Mouse (Mus musculus) CH12.LX (cell line): ENCODE results near the gene Capza1. TPM values are rescaled to one million over a fixed set of nuclear protein-coding genes. Genes with fewer than 3 reads are reported as not detected.

ENCODE experiments used
- DNase-seq: peaks from one replicate; pipeline ENCODE4 v3.0.0-alpha.2; 2013; ENCODE audit errors: extremely low read depth
- H3K27ac ChIP-seq: 2 replicates; pipeline ENCODE4 v1.5.1; 2012; ENCODE audit warnings: low read depth, mild to moderate bottlenecking, control low read depth, moderate library complexity; ENCODE audit not compliant: insufficient read depth
- H3K27me3 ChIP-seq: replicated peaks from 2 replicates; pipeline ENCODE3; 2012; ENCODE audit warnings: inconsistent platforms
- H3K36me3 ChIP-seq, 2 experiments: replicated peaks in 1 of 2; 2 replicates each; pipeline versions ENCODE3 to v1.6.1; 2012; ENCODE audit warnings: inconsistent platforms in 1 of 2, low read length in 1 of 2, mild to moderate bottlenecking in 1 of 2, mixed read lengths in 1 of 2, moderate library complexity in 1 of 2; ENCODE audit not compliant: control insufficient read depth in 1 of 2, insufficient read depth in 1 of 2
- H3K4me1 ChIP-seq, 2 experiments: 2 replicates each; pipeline ENCODE4 v1.6.1; 2012; ENCODE audit warnings: inconsistent platforms in 1 of 2, moderate library complexity in 1 of 2; ENCODE audit not compliant: insufficient read depth in 2 of 2, control insufficient read depth in 1 of 2
- H3K4me2 ChIP-seq: 2 replicates; pipeline ENCODE4 v1.6.1; 2012; ENCODE audit warnings: low read depth, mild to moderate bottlenecking, control low read depth; ENCODE audit not compliant: poor library complexity, insufficient read depth, severe bottlenecking
- H3K4me3 ChIP-seq, 3 experiments: fragments of 150-350 bp in 1 of 3; sonication (generic) in 1 of 3; replicated peaks in 1 of 3; 2 replicates each; pipeline versions ENCODE3 to v1.5.1; 2011 to 2012; ENCODE audit warnings: low read depth in 2 of 3, low read length in 2 of 3, mild to moderate bottlenecking in 2 of 3, moderate library complexity in 2 of 3, control low read depth in 1 of 3, improper control_type of control experiment in 1 of 3, inconsistent platforms in 1 of 3, mixed read lengths in 1 of 3; ENCODE audit not compliant: poor library complexity in 1 of 3
- H3K79me2 ChIP-seq: replicated peaks from 2 replicates; pipeline ENCODE4 v1.6.1; 2012; ENCODE audit warnings: mild to moderate bottlenecking, moderate library complexity; ENCODE audit not compliant: control insufficient read depth, poor library complexity, insufficient read depth, severe bottlenecking; ENCODE audit errors: extremely low read depth
- H3K9ac ChIP-seq: 2 replicates; pipeline ENCODE4 v1.6.1; 2012; ENCODE audit warnings: low read depth, mild to moderate bottlenecking, control low read depth, moderate library complexity; ENCODE audit not compliant: insufficient read depth
- H3K9me3 ChIP-seq: replicated peaks from 2 replicates; pipeline ENCODE3; 2012; ENCODE audit warnings: low read length, inconsistent platforms, mixed read lengths
- BHLHE40 ChIP-seq: IDR thresholded peaks from 2 replicates; pipeline ENCODE4 v1.6.1; 2011; ENCODE audit warnings: mild to moderate bottlenecking, low read depth, low read length, improper control_type of control experiment
- CHD1 ChIP-seq: IDR thresholded peaks from 2 replicates; pipeline ENCODE4 v1.6.1; 2012; ENCODE audit warnings: low read depth, low read length, improper control_type of control experiment, inconsistent platforms
- CHD2 ChIP-seq: IDR thresholded peaks from 2 replicates; pipeline ENCODE4 v1.6.1; 2011; ENCODE audit warnings: low read length, improper control_type of control experiment
- CTCF ChIP-seq, 2 experiments: IDR thresholded peaks in 1 of 2; conservative IDR thresholded peaks in 1 of 2; 2 replicates each; pipeline ENCODE4 v1.5.1; 2011 to 2012; ENCODE audit warnings: low read depth in 2 of 2, low read length in 2 of 2, improper control_type of control experiment in 1 of 2, inconsistent platforms in 1 of 2, mild to moderate bottlenecking in 1 of 2, moderate library complexity in 1 of 2
- ELF1 ChIP-seq: IDR thresholded peaks from 2 replicates; pipeline ENCODE4 v1.6.1; 2014; ENCODE audit warnings: low read depth, mild to moderate bottlenecking, inconsistent platforms, low read length, improper control_type of control experiment
- GABPA ChIP-seq: IDR thresholded peaks from 2 replicates; pipeline ENCODE4 v1.6.1; 2012; ENCODE audit warnings: low read depth, low read length, improper control_type of control experiment, inconsistent platforms; ENCODE audit not compliant: insufficient replicate concordance
- HCFC1 ChIP-seq: IDR thresholded peaks from 2 replicates; pipeline ENCODE4 v1.6.1; 2012; ENCODE audit warnings: low read depth, mild to moderate bottlenecking, inconsistent platforms, low read length, improper control_type of control experiment
- JUND ChIP-seq: conservative IDR thresholded peaks from 2 replicates; pipeline ENCODE4 v1.6.1; 2011; ENCODE audit warnings: low read depth, low read length, improper control_type of control experiment
- KAT2A ChIP-seq: IDR thresholded peaks from 2 replicates; pipeline ENCODE4 v1.6.1; 2012; ENCODE audit warnings: low read length, improper control_type of control experiment, inconsistent platforms; ENCODE audit not compliant: insufficient replicate concordance
- MAZ ChIP-seq: IDR thresholded peaks from 2 replicates; pipeline ENCODE4 v1.6.1; 2012; ENCODE audit warnings: low read depth, mild to moderate bottlenecking, inconsistent platforms, low read length, improper control_type of control experiment, moderate library complexity
- MEF2A ChIP-seq: IDR thresholded peaks from 2 replicates; pipeline ENCODE4 v1.6.1; 2014; ENCODE audit warnings: low read depth, mild to moderate bottlenecking, inconsistent platforms, low read length, improper control_type of control experiment, borderline replicate concordance
- MXI1 ChIP-seq: IDR thresholded peaks from 2 replicates; pipeline ENCODE4 v1.6.1; 2011; ENCODE audit warnings: mild to moderate bottlenecking, low read depth, low read length, improper control_type of control experiment
- MYC ChIP-seq: IDR thresholded peaks from 2 replicates; pipeline ENCODE4 v1.6.1; 2011; ENCODE audit warnings: low read depth, mild to moderate bottlenecking, improper control_type of control experiment, low read length
- NELFE ChIP-seq: IDR thresholded peaks from 2 replicates; pipeline ENCODE4 v1.6.1; 2011; ENCODE audit warnings: low read depth, low read length, improper control_type of control experiment
- NRF1 ChIP-seq: IDR thresholded peaks from 2 replicates; pipeline ENCODE4 v1.6.1; 2014; ENCODE audit warnings: low read depth, mild to moderate bottlenecking, inconsistent platforms, low read length, improper control_type of control experiment, moderate library complexity
- PAX5 ChIP-seq: IDR thresholded peaks from 2 replicates; pipeline ENCODE4 v1.6.1; 2012; ENCODE audit warnings: low read length, inconsistent platforms, mixed read lengths
- POLR2A ChIP-seq: IDR thresholded peaks from 2 replicates; pipeline ENCODE4 v1.6.1; 2011; ENCODE audit warnings: low read depth, mild to moderate bottlenecking, improper control_type of control experiment, low read length
- RAD21 ChIP-seq: IDR thresholded peaks from 2 replicates; pipeline ENCODE4 v1.6.1; 2011; ENCODE audit warnings: low read depth, mild to moderate bottlenecking, low read length, improper control_type of control experiment, moderate library complexity
- RCOR1 ChIP-seq: conservative IDR thresholded peaks from 2 replicates; pipeline ENCODE4 v1.6.1; 2012; ENCODE audit warnings: low read depth, mild to moderate bottlenecking, inconsistent platforms, low read length, improper control_type of control experiment
- SIN3A ChIP-seq: IDR thresholded peaks from 2 replicates; pipeline ENCODE4 v1.6.1; 2012; ENCODE audit warnings: low read length, improper control_type of control experiment, inconsistent platforms
- TBP ChIP-seq: conservative IDR thresholded peaks from 2 replicates; pipeline ENCODE4 v1.6.1; 2011; ENCODE audit warnings: low read depth, low read length, improper control_type of control experiment
- TCF12 ChIP-seq: IDR thresholded peaks from 2 replicates; pipeline ENCODE4 v1.6.1; 2014; ENCODE audit warnings: low read depth, mild to moderate bottlenecking, inconsistent platforms, low read length, improper control_type of control experiment
- UBTF ChIP-seq: IDR thresholded peaks from 2 replicates; pipeline ENCODE4 v1.6.1; 2012; ENCODE audit warnings: low read depth, mild to moderate bottlenecking, inconsistent platforms, low read length, improper control_type of control experiment, moderate library complexity
- USF1 ChIP-seq: IDR thresholded peaks from 2 replicates; pipeline ENCODE4 v1.6.1; 2014; ENCODE audit warnings: low read depth, mild to moderate bottlenecking, inconsistent platforms, low read length, improper control_type of control experiment
- ZKSCAN1 ChIP-seq: IDR thresholded peaks from 2 replicates; pipeline ENCODE4 v1.6.1; 2012; ENCODE audit warnings: low read depth, inconsistent platforms, low read length, improper control_type of control experiment, borderline replicate concordance
- ZNF384 ChIP-seq: IDR thresholded peaks from 2 replicates; pipeline ENCODE4 v1.6.1; 2012; ENCODE audit warnings: low read depth, low read length, improper control_type of control experiment, inconsistent platforms
- dilution Hi-C: fragments of 300-500 bp; cut with MboI; formaldehyde crosslinking; loops from 2 replicates; pipeline ENCODE4 v1.14.3; 2020; ENCODE audit warnings: low sequenced_read_pairs; ENCODE audit not compliant: extremely low pct_unique_long_range_greater_than_20kb, extremely low pct_ligation_motif_present
- in situ Hi-C: fragments of 300-500 bp; cut with MboI; formaldehyde crosslinking; loops from 3 replicates; pipeline ENCODE4 v1.14.3; 2019; ENCODE audit warnings: low sequenced_read_pairs, low pct_ligation_motif_present, low pct_unique_long_range_greater_than_20kb, mixed read lengths
- polyA plus RNA-seq: library from polyadenylated mRNA; unstranded; fragments of >175 nt; gene quantifications from 2 replicates; pipeline ENCODE4 v1.2.1, GENCODE M21; 2012; ENCODE audit warnings: low read depth; ENCODE audit not compliant: insufficient read length
- total RNA-seq, 2 experiments: library from RNA; depleted of rRNA; stranded (reverse); fragments of 300-350 nt in 1 of 2; fragments of >200 nt in 1 of 2; gene quantifications; 2 replicates each; pipeline ENCODE4 v1.2.3; 2012 to 2014

The Capza1 gene
- total and polyA plus RNA-seq, 3 experiments: 113 to 288 (median 140) TPM

- Histone ChIP-seq H3K4me1 (no peaks in the 10 kb centered on the region), H3K4me3 (no peak overlapping the region), H3K27me3 (no peaks in the 10 kb centered on the region), H3K27ac (no peak overlapping the region), H3K9ac (no peak overlapping the region), H3K79me2 (no peaks in the 10 kb centered on the region), H3K4me2 (no peak overlapping the region), H3K9me3 (no peaks in the 10 kb centered on the region), H3K36me3 (peaks cover 24 to 62% of the 10 kb centered on the region in 2 experiments)
- dilution Hi-C loops: no loop called here
- in situ Hi-C loops: no loop called here
- DNase-seq: no peak
- TF ChIP-seq RAD21 (no peak), PAX5 (no peak), UBTF (no peak), MYC (no peak), NELFE (no peak), MEF2A (no peak), CHD1 (no peak), ZKSCAN1 (no peak), BHLHE40 (no peak), KAT2A (no peak), POLR2A (no peak), JUND (no peak), ZNF384 (no peak), ELF1 (no peak), GABPA (no peak), NRF1 (no peak), RCOR1 (no peak)
Observed at GRCm38 (mm10) chr3:104805539-104805938, 58.8 kb downstream of the Capza1 start.

GRCm38 (mm10) chr3:104804312-104804711 lies 60.0 kb downstream of the Capza1 start:
- H3K36me3 ChIP-seq: peaks cover 36 to 74% of the 10 kb centered on the region in 2 experiments
- in situ Hi-C loops (no loop called here), dilution Hi-C loops (no loop called here)
- H3K4me2 ChIP-seq: no peak overlapping the region
- no peaks in the 10 kb centered on the region for H3K9me3 ChIP-seq
- H3K9ac ChIP-seq: no peak overlapping the region
- H3K27ac ChIP-seq: no peak overlapping the region
- H3K4me3 ChIP-seq: no peak overlapping the region
- DNase-seq: no peak
- no peaks in the 10 kb centered on the region for H3K4me1 ChIP-seq
- H3K79me2 ChIP-seq: no peaks in the 10 kb centered on the region
- no peak for TF ChIP-seq SIN3A
- TF ChIP-seq USF1: no peak
- no peak for TF ChIP-seq UBTF
- no peak for TF ChIP-seq MAZ
- TF ChIP-seq CTCF (conservative IDR thresholded peaks at IDR 0.05 in 1 of 2, IDR thresholded peaks at IDR 0.05 in 1 of 2; ENCODE audit: low read depth in 2 of 2, low read length in 2 of 2): no peak
- no peak for TF ChIP-seq MYC
- TF ChIP-seq CHD2: no peak
- no peak for TF ChIP-seq HCFC1
- no peak for TF ChIP-seq CHD1
- TF ChIP-seq PAX5: no peak
- no peak for TF ChIP-seq MXI1
- TF ChIP-seq TBP: no peak
- TF ChIP-seq TCF12: no peak
- TF ChIP-seq BHLHE40: no peak
- TF ChIP-seq ZNF384: no peak
- H3K27me3 ChIP-seq: no peaks in the 10 kb centered on the region
